Mouse (Mus musculus) hindbrain, embryonic 11.5 days (tissue): ENCODE results near the gene Pip4k2a. TPM values are rescaled to one million over a fixed set of nuclear protein-coding genes. Genes with fewer than 3 reads are reported as not detected.

Source experiments
- ATAC-seq: fragments of 200-750 bp; cut with Nextera tagmentation; 2 replicates; pipeline ENCODE4 v1.8.0; 2017; ENCODE audit warnings: mild to moderate bottlenecking, moderate TSS enrichment, moderate library complexity; ENCODE audit not compliant: low FRiP score
- DNase-seq: peaks from one replicate; pipeline ENCODE4 v3.0.0-alpha.2; 2015; ENCODE audit warnings: low spot score
- H3K27ac ChIP-seq: fragments of 300-500 bp; sonication (generic); 2 replicates; pipeline ENCODE4 v1.5.1; 2014; ENCODE audit warnings: mild to moderate bottlenecking, low read depth, low read length
- H3K27me3 ChIP-seq: fragments of 300-500 bp; sonication (generic); 2 replicates; pipeline ENCODE4 v1.6.1; 2014; ENCODE audit warnings: mild to moderate bottlenecking, low read length, moderate library complexity, mixed read lengths; ENCODE audit not compliant: control insufficient read depth, insufficient read depth
- H3K36me3 ChIP-seq: fragments of 300-500 bp; sonication (generic); 2 replicates; pipeline ENCODE4 v1.6.1; 2014; ENCODE audit warnings: mild to moderate bottlenecking, low read length, moderate library complexity, mixed read lengths; ENCODE audit not compliant: control insufficient read depth, insufficient read depth
- H3K4me1 ChIP-seq: fragments of 300-500 bp; sonication (generic); replicated peaks from 2 replicates; pipeline ENCODE4 v1.6.1; 2014; ENCODE audit warnings: low read length, mixed read lengths; ENCODE audit not compliant: control insufficient read depth, insufficient read depth
- H3K4me2 ChIP-seq: fragments of 300-500 bp; sonication (generic); replicated peaks from 2 replicates; pipeline ENCODE4 v1.6.1; 2014; ENCODE audit warnings: mild to moderate bottlenecking, low read depth, low read length
- H3K4me3 ChIP-seq: fragments of 300-500 bp; sonication (generic); 2 replicates; pipeline ENCODE4 v1.5.1; 2014; ENCODE audit warnings: low read depth, low read length
- H3K9ac ChIP-seq: fragments of 300-500 bp; sonication (generic); 2 replicates; pipeline ENCODE4 v1.6.1; 2014; ENCODE audit warnings: low read depth, low read length
- H3K9me3 ChIP-seq: fragments of 300-500 bp; sonication (generic); 2 replicates; pipeline ENCODE4 v1.6.1; 2016; ENCODE audit warnings: low read length; ENCODE audit not compliant: control insufficient read depth
- WGBS: fragments of 180-500 bp; shearing (Covaris S2); extraction: QIAGEN DNeasy Blood & Tissue Kit; methylation state at CpG from one replicate; pipeline ENCODE4 v1.1.7; 2014; 5-methylcytosine and 5-hydroxymethylcytosine counted together
- polyA plus RNA-seq: library from polyadenylated mRNA; unstranded; fragments of >200 nt; fragmentation: Nextera tagmentation; extraction: Ambion mirVana; gene quantifications from 2 replicates; pipeline ENCODE4 v1.2.1, GENCODE M21; 2014

Gene Pip4k2a
- polyA plus RNA-seq, 1 experiment from 2014 or later, result 10.8 TPM

GRCm38 (mm10) chr2:18963286-18964040, 34.5 kb downstream of the Pip4k2a start:
- 77% methylated on average over 13 of the region's 13 CpGs for WGBS
- no peak for DNase-seq

GRCm38 (mm10) chr2:18962502-18962901, 35.4 kb downstream of the Pip4k2a start:
- Histone ChIP-seq H3K4me3 (no peak overlapping the region), H3K27me3 (no peaks in the 10 kb centered on the region), H3K36me3 (no peaks in the 10 kb centered on the region), H3K4me2 (no peak overlapping the region), H3K9me3 (no peaks in the 10 kb centered on the region), H3K27ac (no peak overlapping the region), H3K9ac (no peak overlapping the region), H3K4me1 (no peaks in the 10 kb centered on the region)
- ATAC-seq (no peak), DNase-seq (no peak)
- 75% methylated on average over 3 of the region's 3 CpGs for WGBS

More at GRCm38 (mm10) chr2:18963286-18964040, 34.5 kb downstream of the Pip4k2a start:
- Histone ChIP-seq H3K4me2 (no peak overlapping the region), H3K36me3 (no peaks in the 10 kb centered on the region), H3K9me3 (no peaks in the 10 kb centered on the region), H3K27ac (no peak overlapping the region), H3K4me1 (no peaks in the 10 kb centered on the region), H3K9ac (no peak overlapping the region), H3K4me3 (no peak overlapping the region), H3K27me3 (no peaks in the 10 kb centered on the region)
- no peak for ATAC-seq

- WGBS, result 56% methylated on average over 7 of the region's 7 CpGs
- no peak for DNase-seq
- no peak for ATAC-seq
Measured at GRCm38 (mm10) chr2:18960376-18960973, 37.5 kb downstream of the Pip4k2a start.

GRCm38 (mm10) chr2:18959558-18959957, 38.4 kb downstream of the Pip4k2a start:
- Histone ChIP-seq H3K36me3 (no peaks in the 10 kb centered on the region), H3K4me1 (no peaks in the 10 kb centered on the region), H3K9me3 (no peaks in the 10 kb centered on the region), H3K9ac (no peak overlapping the region), H3K27me3 (no peaks in the 10 kb centered on the region), H3K4me3 (no peak overlapping the region), H3K4me2 (no peak overlapping the region), H3K27ac (no peak overlapping the region)
- DNase-seq, result no peak
- WGBS, result 96% methylated on average over 5 of the region's 5 CpGs
- ATAC-seq, result no peak

More at GRCm38 (mm10) chr2:18960376-18960973, 37.5 kb downstream of the Pip4k2a start:
- Histone ChIP-seq H3K36me3 (no peaks in the 10 kb centered on the region), H3K9ac (no peak overlapping the region), H3K27ac (no peak overlapping the region), H3K9me3 (no peaks in the 10 kb centered on the region), H3K4me2 (no peak overlapping the region), H3K4me1 (no peaks in the 10 kb centered on the region), H3K4me3 (no peak overlapping the region), H3K27me3 (no peaks in the 10 kb centered on the region)

- ATAC-seq, result no peak
- Histone ChIP-seq H3K4me3 (no peak overlapping the region), H3K9ac (no peak overlapping the region), H3K9me3 (no peaks in the 10 kb centered on the region), H3K36me3 (no peaks in the 10 kb centered on the region), H3K27me3 (no peaks in the 10 kb centered on the region), H3K4me2 (no peak overlapping the region), H3K4me1 (no peaks in the 10 kb centered on the region), H3K27ac (no peak overlapping the region)
- 91% methylated on average over 6 of the region's 6 CpGs for WGBS
- DNase-seq, result no peak
Measured at GRCm38 (mm10) chr2:18959008-18959407, 38.9 kb downstream of the Pip4k2a start.

GRCm38 (mm10) chr2:18958501-18958900, 39.4 kb downstream of the Pip4k2a start:
- H3K27me3 ChIP-seq, result no peaks in the 10 kb centered on the region
- H3K4me3 ChIP-seq, result no peak overlapping the region
- DNase-seq (no peak), ATAC-seq (no peak)
- H3K36me3 ChIP-seq, result no peaks in the 10 kb centered on the region
- H3K9ac ChIP-seq, result no peak overlapping the region
- no peaks in the 10 kb centered on the region for H3K9me3 ChIP-seq
- WGBS, result 91% methylated on average over 5 of the region's 5 CpGs
- no peak overlapping the region for H3K27ac ChIP-seq
- no peak overlapping the region for H3K4me2 ChIP-seq
- H3K4me1 ChIP-seq, result no peaks in the 10 kb centered on the region

GRCm38 (mm10) chr2:18958044-18958443, 39.9 kb downstream of the Pip4k2a start:
- Histone ChIP-seq H3K9me3 (no peaks in the 10 kb centered on the region), H3K27ac (no peak overlapping the region), H3K9ac (no peak overlapping the region), H3K4me1 (no peaks in the 10 kb centered on the region), H3K4me3 (no peak overlapping the region), H3K36me3 (no peaks in the 10 kb centered on the region), H3K27me3 (no peaks in the 10 kb centered on the region), H3K4me2 (no peak overlapping the region)
- DNase-seq (no peak), ATAC-seq (no peak)
- 79% methylated on average over 9 of the region's 9 CpGs for WGBS

- H3K4me2 ChIP-seq, result no peak overlapping the region
- H3K36me3 ChIP-seq, result no peaks in the 10 kb centered on the region
- no peak overlapping the region for H3K4me3 ChIP-seq
- ATAC-seq (no peak), DNase-seq (no peak)
- H3K4me1 ChIP-seq, result no peaks in the 10 kb centered on the region
- no peaks in the 10 kb centered on the region for H3K27me3 ChIP-seq
- no peaks in the 10 kb centered on the region for H3K9me3 ChIP-seq
- no peak overlapping the region for H3K9ac ChIP-seq
- WGBS, result 92% methylated on average over 7 of the region's 7 CpGs
- H3K27ac ChIP-seq, result no peak overlapping the region
Measured at GRCm38 (mm10) chr2:18957459-18957858, 40.5 kb downstream of the Pip4k2a start.

GRCm38 (mm10) chr2:18956945-18957344, 41.0 kb downstream of the Pip4k2a start:
- H3K36me3 ChIP-seq, result no peaks in the 10 kb centered on the region
- no peak overlapping the region for H3K9ac ChIP-seq
- H3K9me3 ChIP-seq, result no peaks in the 10 kb centered on the region
- ATAC-seq (no peak), DNase-seq (no peak)
- no peak overlapping the region for H3K4me2 ChIP-seq
- no peaks in the 10 kb centered on the region for H3K4me1 ChIP-seq
- WGBS, result 63% methylated on average over 7 of the region's 7 CpGs
- H3K27ac ChIP-seq, result no peak overlapping the region
- H3K27me3 ChIP-seq, result no peaks in the 10 kb centered on the region
- H3K4me3 ChIP-seq, result no peak overlapping the region
